Mouse (Mus musculus) C2C12 (cell line): ENCODE results near the gene Schip1.

Experiments used
- CTCF ChIP-seq: IDR thresholded peaks from one replicate; pipeline ENCODE4 v1.5.1; 2011; ENCODE audit not compliant: control insufficient read depth, insufficient read depth, insufficient read length
- MYOG ChIP-seq: IDR thresholded peaks from one replicate; pipeline ENCODE4 v1.6.1; 2011; ENCODE audit not compliant: control insufficient read depth, insufficient read length; ENCODE audit errors: extremely low read depth

GRCm38 (mm10) chr3:68570319-68570718 is 505.7 kb downstream of the Schip1 start:
- TF ChIP-seq CTCF (no peak), MYOG (no peak)
